Mouse (Mus musculus): Measurements from ENCODE around the gene Trim40. TPM values are rescaled to one million over a fixed set of nuclear protein-coding genes. Genes with fewer than 3 reads are reported as not detected.

Trim40 gene
- not detected in 2 replicates for polyA plus RNA-seq (2015; fragmentation: Nextera tagmentation; extraction: Ambion mirVana)

DNA sequence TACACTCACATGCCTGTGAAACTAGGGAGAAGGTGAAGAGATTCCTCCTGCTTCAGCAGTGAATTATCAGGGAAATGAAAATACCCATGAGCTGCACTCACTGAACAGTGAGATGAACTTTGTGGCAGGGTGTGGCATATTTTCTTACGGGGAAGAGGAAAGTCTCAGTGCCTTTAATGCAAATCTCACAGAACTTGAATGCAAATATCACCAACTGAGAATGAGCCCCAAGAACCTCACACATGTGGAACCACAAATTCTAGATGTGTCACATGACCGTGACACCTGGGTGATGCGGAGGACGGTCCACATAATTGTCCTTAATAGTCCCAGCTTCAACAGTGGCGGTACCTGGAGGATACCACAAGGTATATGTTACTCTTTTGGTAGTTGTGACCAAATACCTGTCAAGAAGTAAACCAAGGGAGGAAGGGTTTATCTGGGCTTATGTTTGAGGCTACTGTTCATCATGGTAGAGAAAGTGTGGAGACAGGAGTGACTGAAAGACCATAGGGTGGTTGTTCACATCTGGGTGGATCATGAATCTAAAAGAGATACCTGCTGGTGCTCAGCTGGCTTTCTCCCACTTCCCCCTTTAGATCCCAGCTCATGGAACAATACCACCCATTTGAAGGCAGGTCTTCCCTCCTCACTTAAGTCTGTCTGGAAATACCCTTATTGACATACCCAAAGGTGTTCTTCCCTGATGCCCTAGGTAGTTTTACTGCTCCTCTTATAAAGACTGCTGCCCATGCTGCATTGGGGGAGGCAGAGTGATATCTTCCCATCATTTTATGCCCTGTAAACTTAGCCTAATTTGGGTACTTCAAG is at the start of gene Trim40:
Gene Trim40 (minus strand): TSS at position 51 of the 831 bp plus-strand sequence.

DNA sequence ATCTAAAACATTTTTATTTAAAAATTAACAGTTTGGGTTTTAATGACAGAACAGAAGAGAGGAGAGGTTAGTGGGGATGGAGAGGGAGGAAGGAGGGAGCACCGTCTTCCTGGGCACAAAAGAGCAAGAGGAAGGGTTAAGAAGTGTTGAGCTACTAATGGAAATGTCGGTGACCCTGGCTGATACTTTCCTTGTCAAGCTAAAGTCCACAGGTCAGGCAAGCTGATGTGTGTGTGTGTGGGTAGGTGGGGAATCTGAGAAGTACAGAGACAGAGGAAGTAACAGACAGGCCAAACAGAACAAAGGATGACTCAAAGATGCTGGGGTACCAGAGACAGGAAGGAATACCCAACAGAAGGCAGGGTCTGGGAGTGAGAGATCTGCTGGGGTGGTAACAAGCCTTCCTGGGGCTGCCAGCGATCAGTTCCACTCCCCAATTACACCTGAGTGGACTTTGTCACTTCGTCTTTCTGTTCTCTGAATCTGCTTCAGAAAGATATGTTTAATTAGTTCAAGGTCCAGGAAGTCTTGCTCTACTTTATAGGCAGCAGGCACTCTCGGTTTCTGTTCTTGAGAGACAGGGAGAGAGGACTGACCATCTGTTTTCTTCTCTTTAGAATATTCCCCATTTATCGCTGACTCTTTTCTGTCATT is 7.8 kb upstream of the Trim40 start, which contains the start of gene Trim31:
Gene Trim31 (plus strand): TSS at position 567 of the 654 bp plus-strand sequence.

DNA sequence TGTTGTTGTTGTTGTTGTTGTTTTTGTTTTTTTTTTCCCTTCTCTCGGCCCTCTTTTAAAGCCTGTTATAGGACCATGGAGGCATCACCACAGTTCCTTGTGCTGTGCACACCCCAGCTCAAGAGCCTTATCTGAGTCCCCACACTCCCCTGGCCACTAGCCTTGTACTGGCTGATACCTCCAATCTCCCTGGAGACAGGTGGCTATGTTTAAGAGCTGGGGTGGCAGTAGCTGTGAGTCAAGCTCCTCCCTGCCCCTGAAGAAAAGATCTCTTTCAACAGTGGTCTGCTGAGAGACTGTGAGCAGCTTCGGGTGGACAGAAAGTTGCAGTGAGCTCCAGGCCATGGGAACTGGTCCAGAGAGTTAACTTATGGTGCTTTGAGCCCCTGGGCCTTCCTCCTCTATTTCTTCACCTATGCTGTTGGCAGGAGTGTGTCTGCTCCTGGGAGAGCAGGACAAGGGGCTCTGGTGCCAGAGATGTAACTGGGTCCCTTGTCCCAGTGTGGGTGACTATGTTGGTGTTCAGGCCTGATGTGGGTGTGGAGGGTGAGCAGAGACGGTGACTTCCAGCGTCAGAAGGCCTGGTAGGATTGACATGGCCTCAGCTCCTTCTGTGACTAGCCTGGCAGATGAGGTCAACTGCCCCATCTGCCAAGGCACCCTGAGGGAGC is 20.5 kb downstream of the Trim40 start, which contains the start of gene Trim10:
Gene Trim10 (plus strand): TSS at position 291 of the 671 bp plus-strand sequence.

DNA sequence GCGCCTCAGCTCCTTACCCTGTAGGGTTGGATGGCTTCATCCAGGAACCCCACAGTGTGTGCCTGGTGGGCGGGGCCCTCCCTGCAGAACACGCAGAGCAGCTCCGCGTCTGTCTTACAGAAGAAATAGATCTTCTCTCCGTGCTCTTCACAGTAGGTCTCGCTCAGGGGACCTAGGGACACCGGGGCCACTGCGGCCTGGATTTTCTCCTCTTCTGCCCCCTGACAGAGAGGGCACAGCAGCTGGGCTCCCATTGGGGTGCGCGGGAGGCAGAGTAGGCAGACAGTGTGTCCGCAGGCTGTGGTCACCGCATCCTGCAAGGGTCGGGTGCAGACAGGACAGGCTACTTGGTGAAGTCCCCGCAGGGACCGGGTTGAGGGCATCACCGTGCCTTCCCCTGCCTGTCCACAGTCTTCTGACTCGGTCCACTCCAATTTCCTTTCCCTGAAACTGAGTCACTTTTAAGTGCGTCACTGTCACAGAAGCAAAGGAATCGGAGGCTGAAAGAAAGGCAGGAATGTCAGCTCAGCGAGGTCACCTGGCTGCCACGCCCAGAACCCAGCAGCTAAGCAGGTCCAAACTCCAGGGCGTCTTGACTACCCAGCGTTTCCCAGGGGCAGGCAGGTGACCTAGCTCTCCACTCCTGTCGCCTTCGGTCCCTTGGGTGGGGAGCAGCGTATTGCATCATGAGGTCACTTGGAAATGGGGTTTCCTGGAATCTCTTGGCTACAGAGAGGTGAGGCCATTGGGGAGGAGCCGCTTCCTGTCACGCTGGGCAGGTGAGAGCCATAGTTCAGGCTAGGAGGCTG is 23.0 kb downstream of the Trim40 start, which contains the start of gene Trim15:
Gene Trim15 (minus strand): TSS at position 492 of the 809 bp plus-strand sequence.

DNA sequence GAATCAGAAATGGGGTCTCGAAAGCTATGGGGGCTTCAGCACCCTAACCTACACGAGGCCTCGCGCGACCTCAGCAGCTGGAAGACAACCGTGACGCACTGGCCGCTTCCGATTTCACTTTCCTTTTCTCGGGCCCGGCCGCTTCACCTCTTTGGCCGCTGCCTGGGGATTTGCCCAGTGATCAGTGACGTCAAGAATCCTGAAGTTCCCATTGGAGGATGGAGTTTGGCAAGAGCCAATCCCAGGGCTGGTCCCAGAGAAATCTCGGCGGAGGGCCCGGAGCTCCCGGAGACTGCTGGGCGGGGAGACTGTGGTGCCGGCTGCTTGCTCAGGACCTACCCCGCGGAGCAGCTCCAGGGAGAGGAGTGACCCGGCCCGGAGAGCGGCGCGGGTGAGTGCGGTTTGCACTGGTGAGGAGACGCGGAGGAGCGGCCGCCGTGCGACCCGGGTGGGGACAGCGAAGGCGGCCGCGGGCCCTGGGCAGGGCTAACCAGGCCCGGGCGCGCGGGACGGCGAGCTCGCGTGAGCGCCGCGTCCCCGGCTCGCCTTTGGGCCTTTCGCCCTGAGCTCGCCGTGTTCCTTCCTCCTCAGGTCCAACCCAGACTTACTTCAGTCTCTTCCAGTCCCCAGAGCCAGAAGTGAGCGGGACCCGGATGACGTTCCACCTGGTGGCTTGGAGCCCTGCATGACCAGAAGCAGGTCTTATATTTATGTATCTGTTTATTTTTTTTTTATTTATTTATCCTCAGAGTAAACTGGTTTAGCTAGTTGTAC is 52.9 kb downstream of the Trim40 start, which contains the start of gene Trim26:
Gene Trim26 (plus strand): TSS at position 261 of the 774 bp plus-strand sequence.

Other genes with a start within 250 kb of the Trim40 start
- not detected in 2 replicates for gene H2-M9, start 247.5 kb downstream of the Trim40 start, polyA plus RNA-seq (2015; fragmentation: Nextera tagmentation; extraction: Ambion mirVana)
- gene H2-M1, start 217.9 kb downstream of the Trim40 start, polyA plus RNA-seq (2015; fragmentation: Nextera tagmentation; extraction: Ambion mirVana) = not detected in 2 replicates
- not detected in 2 replicates for gene H2-M10.5, start 117.2 kb downstream of the Trim40 start, polyA plus RNA-seq (2015; fragmentation: Nextera tagmentation; extraction: Ambion mirVana)
- not detected in 2 replicates for gene H2-M10.6, start 78.0 kb downstream of the Trim40 start, polyA plus RNA-seq (2015; fragmentation: Nextera tagmentation; extraction: Ambion mirVana)
- 30.2 and 41.1 TPM in 2 replicates for gene Trim26, start 53.0 kb downstream of the Trim40 start, polyA plus RNA-seq (2015; fragmentation: Nextera tagmentation; extraction: Ambion mirVana)
- 0.09 TPM in 1 of 2 replicates, not detected in the other for gene Trim15, start 22.9 kb downstream of the Trim40 start, polyA plus RNA-seq (2015; fragmentation: Nextera tagmentation; extraction: Ambion mirVana)
- 5.5 and 5.9 TPM in 2 replicates for gene Trim10, start 20.5 kb downstream of the Trim40 start, polyA plus RNA-seq (2015; fragmentation: Nextera tagmentation; extraction: Ambion mirVana)
- not detected in 2 replicates for gene Trim31, start 8.0 kb upstream of the Trim40 start, polyA plus RNA-seq (2015; fragmentation: Nextera tagmentation; extraction: Ambion mirVana)
- 0.44 and 0.91 TPM in 2 replicates for gene Rnf39, start 52.8 kb upstream of the Trim40 start, polyA plus RNA-seq (2015; fragmentation: Nextera tagmentation; extraction: Ambion mirVana)
- 115 and 189 TPM in 2 replicates for gene Ppp1r11, start 61.6 kb upstream of the Trim40 start, polyA plus RNA-seq (2015; fragmentation: Nextera tagmentation; extraction: Ambion mirVana)
- 64.6 and 73.7 TPM in 2 replicates for gene Znrd1, start 68.4 kb upstream of the Trim40 start, polyA plus RNA-seq (2015; fragmentation: Nextera tagmentation; extraction: Ambion mirVana)
- 6.8 and 8.3 TPM in 2 replicates for gene Znrd1as, start 68.5 kb upstream of the Trim40 start, polyA plus RNA-seq (2015; fragmentation: Nextera tagmentation; extraction: Ambion mirVana)
- gene 2410137M14Rik, start 91.1 kb upstream of the Trim40 start, polyA plus RNA-seq (2015; fragmentation: Nextera tagmentation; extraction: Ambion mirVana) = not detected in 2 replicates
- 0.12 TPM in 1 of 2 replicates, not detected in the other for gene H2-M5, start 99.4 kb upstream of the Trim40 start, polyA plus RNA-seq (2015; fragmentation: Nextera tagmentation; extraction: Ambion mirVana)
- 14.6 and 21.4 TPM in 2 replicates for gene Zfp57, start 111.0 kb upstream of the Trim40 start, polyA plus RNA-seq (2015; fragmentation: Nextera tagmentation; extraction: Ambion mirVana)
- 0.06 TPM in 1 of 2 replicates, not detected in the other for gene Mog, start 133.3 kb upstream of the Trim40 start, polyA plus RNA-seq (2015; fragmentation: Nextera tagmentation; extraction: Ambion mirVana)
- gene Gabbr1, start 155.8 kb upstream of the Trim40 start, polyA plus RNA-seq (2015; fragmentation: Nextera tagmentation; extraction: Ambion mirVana) = 10.0 and 17.7 TPM in 2 replicates
- not detected in 2 replicates for gene Olfr90, start 198.4 kb upstream of the Trim40 start, polyA plus RNA-seq (2015; fragmentation: Nextera tagmentation; extraction: Ambion mirVana)
- 0.09 TPM in 1 of 2 replicates, not detected in the other for gene Olfr91, start 208.2 kb upstream of the Trim40 start, polyA plus RNA-seq (2015; fragmentation: Nextera tagmentation; extraction: Ambion mirVana)
- not detected in 2 replicates for gene Olfr92, start 230.0 kb upstream of the Trim40 start, polyA plus RNA-seq (2015; fragmentation: Nextera tagmentation; extraction: Ambion mirVana)